Mouse (Mus musculus): ENCODE measurements around the gene Slf2.
A peak's percentile ranks its signal among the peaks of the same experiment; 100 is the strongest.

The Slf2 gene

GRCm38 (mm10) chr19:45014335-45014971 is 83.5 kb downstream of the Slf2 start, which contains the start of gene Lzts2:
Gene Lzts2 (plus strand): TSS chr19:45014414.
- DNase-seq = no peak

DNA sequence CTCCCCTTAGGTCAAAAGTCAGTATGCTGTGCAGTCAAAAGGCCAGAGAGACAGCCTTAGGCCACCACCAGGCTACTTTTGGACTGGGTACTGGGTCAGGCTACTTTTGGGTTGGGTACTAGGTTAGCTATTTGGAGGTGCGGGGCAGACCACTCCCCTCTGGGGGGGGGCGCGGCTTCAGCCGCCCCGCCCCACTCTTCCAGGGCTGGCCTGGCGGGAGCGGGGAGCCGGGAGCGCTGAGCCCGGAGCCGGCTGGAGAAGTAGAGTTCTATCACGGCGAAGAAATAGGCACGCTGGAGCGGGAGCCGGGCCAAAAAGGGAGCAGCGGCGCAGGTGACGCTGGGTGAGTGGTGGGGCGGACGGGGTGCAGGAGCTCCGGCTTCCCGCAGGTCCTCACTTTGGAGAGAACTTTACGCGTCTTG is 84.0 kb downstream of the Slf2 start:
- peak; percentile 46 for DNase-seq

DNA sequence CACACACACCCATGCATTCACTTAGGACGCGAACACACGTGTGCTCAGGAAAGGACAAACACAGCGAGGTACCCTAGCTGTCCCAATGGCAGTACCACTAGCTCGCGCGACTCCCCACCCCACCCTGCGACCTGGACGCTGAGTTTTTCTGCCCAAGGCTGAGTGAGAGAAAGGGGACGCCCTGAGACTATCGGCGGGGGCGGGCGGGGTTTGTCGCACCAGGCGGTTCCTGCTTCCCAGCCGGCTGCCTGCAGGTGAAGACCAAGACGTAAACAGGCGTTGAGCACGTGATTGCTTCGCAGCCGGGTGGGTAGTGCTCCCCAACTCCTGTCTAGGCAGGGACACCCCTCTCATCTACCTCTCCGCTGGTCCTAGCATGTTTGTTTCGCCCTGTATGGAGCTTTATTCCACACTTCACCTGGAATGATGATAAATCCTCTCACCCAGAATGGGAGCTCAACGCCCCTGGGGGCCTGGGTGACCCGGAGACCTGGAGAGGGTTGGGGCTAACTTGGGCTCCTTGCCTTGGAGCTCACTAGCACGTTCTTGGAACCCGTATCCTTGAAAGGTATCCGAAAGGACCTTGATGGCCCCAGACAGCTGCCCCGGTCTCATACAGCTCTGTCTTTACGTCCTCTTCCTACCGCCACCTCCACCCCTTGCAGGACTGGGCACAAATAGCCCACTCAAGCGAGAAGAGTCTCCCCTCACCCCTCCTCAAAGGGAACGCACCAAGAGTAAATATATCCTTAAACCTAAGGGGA is 84.7 kb downstream of the Slf2 start:
- peak; percentile 85 for DNase-seq

GRCm38 (mm10) chr19:45016341-45017215 is 85.6 kb downstream of the Slf2 start:
- no peak for DNase-seq

DNA sequence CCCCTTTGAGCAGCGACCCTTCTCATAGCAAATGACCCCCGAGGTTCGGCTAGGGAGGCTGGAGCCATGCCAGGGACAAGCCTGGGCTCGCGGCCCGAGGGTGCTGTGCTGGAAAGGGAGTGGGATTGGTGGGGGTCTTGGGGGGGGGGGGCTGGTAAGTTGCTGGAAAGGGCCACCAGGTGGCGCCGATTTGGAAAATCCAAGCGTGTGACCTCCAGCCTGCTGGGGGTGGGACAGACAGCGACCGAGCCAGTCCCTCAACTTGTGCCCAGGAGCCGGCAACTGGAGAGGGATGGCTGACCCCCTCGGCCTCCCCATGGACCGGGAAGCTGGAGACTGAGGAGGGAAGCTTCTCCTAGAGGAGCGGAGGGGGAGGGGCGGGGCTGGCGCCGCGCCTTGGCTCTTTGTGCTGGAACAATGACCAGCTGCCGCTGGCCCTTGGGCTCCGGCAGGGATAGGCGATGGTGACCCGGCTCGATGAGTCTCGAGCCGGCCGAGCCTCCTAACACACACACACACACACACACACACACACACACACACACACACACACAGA is 86.3 kb downstream of the Slf2 start:
- peak; percentile 44 for DNase-seq

DNA sequence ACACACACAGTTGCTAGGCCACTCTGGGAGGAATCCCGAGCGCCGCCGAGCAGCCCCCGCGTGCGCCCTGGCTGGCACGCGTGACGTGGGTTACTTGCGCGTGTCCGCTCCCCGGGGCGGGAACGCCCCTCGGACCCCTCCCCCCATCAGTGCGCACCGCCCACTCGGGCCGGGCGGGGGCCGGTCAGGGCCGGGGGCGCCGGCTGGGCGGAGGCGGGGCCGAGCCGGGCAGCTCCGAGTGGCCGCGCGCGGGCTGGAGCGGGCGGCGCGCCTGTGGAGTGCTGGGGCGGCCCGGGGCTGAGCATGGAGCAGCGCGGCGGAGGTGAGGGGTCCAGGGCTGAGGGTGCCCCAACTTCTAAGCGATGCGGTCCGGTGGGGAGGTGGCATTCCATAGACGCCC is 87.0 kb downstream of the Slf2 start:
- peak; percentile 48 for DNase-seq

DNA sequence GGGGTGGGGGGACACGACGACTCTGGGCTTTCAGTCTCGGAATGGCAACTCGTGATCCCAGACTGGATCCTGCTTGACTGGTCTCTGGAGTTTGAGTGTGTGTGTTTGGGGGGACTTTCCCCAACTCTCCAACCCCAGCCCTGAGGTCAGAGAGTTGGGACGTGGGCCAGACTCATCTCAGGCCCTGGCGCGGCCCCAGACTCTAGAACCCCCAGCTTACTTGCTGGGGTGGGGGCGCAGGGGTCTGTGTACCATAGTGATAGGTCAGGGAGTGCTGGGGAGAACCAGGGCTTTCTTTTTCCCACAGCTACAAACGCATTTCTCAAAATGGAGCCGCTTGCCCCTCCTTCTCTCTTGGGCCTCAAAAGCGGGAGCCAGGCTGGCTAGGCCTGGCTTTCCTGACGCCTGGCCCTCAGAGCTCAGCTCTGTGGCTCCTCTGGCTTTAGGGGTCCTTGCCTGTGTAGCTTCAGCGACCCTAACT is 87.4 kb downstream of the Slf2 start:
- no peak for DNase-seq

- DNase-seq = no peak
These were observed 89.4 kb downstream of the Slf2 start for GRCm38 (mm10) chr19:45020348-45020747.

- DNase-seq = no peak
These were observed 90.4 kb downstream of the Slf2 start for GRCm38 (mm10) chr19:45021362-45021761.

DNA sequence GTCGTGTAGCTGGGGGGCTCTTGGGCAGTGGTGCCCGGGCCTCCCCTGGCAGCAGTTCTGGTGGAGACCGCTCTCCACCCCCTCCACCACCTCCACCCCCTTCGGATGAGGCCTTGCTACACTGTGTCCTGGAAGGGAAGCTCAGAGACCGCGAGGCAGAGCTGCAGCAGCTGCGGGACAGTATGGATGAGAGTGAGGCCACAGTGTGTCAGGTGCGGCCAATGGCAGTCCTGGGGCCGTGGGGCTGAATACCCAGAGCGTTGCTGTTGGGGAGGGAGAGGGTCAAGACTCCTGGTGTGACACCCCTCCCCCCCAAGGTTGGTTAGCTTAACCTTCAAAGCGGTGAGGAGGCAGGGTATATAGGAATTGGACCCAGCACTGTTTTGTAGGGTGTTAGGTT is 93.0 kb downstream of the Slf2 start:
- no peak for DNase-seq

GRCm38 (mm10) chr19:45024775-45025174 is 93.8 kb downstream of the Slf2 start:
- no peak for DNase-seq

DNA sequence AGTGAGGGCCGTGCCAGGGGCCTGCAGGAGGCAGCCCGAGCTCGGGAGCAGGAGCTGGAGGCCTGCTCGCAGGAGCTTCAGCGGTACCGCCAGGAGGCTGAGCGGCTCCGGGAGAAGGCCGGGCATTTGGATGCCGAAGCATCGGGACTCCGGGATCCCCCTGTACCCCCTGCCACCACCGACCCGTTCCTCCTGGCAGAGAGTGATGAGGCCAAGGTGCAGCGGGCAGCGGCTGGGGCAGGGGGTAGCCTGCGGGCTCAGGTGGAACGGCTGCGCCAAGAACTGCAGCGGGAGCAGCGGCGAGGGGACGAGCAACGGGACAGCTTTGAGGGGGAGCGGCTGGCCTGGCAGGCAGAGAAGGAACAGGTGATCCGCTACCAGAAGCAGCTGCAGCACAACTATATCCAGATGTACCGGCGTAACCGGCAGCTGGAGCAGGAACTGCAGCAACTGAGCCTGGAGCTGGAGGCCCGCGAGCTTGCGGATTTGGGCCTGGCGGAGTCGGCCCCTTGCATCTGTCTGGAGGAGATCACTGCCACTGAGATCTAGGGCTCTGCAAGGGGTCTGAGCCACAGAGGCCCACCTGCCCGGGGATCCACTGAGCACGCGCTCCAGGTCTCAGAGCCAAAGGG is 95.1 kb downstream of the Slf2 start:
- DNase-seq = no peak

GRCm38 (mm10) chr19:45026958-45027670 is 96.2 kb downstream of the Slf2 start:
- no peak for DNase-seq

GRCm38 (mm10) chr19:45027848-45028247 is 96.9 kb downstream of the Slf2 start:
- DNase-seq = no peak

- no peak for DNase-seq
These were observed 97.8 kb downstream of the Slf2 start for GRCm38 (mm10) chr19:45028746-45029145.

GRCm38 (mm10) chr19:45029571-45029970 is 98.6 kb downstream of the Slf2 start:
- no peak for DNase-seq

DNA sequence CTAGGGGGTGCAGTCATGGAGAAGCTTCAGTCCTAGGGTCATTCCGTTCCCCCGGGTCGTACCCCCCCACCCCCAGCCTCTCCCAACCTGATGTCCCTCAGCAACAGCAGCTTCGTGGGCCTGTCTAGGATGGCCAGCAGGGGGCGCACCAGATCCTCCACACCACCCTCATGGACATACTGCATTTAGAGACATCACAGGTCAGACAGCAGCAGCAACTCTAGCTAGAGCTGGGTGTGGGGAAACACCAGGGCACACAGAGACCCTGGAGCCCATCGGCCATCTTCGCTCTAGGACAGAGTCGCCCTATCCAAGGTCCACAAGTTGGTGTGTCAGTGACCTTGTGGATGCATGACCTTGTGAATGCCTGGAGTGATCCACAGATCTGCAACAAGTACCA is 99.2 kb downstream of the Slf2 start:
- DNase-seq = peak; percentile 70

DNA sequence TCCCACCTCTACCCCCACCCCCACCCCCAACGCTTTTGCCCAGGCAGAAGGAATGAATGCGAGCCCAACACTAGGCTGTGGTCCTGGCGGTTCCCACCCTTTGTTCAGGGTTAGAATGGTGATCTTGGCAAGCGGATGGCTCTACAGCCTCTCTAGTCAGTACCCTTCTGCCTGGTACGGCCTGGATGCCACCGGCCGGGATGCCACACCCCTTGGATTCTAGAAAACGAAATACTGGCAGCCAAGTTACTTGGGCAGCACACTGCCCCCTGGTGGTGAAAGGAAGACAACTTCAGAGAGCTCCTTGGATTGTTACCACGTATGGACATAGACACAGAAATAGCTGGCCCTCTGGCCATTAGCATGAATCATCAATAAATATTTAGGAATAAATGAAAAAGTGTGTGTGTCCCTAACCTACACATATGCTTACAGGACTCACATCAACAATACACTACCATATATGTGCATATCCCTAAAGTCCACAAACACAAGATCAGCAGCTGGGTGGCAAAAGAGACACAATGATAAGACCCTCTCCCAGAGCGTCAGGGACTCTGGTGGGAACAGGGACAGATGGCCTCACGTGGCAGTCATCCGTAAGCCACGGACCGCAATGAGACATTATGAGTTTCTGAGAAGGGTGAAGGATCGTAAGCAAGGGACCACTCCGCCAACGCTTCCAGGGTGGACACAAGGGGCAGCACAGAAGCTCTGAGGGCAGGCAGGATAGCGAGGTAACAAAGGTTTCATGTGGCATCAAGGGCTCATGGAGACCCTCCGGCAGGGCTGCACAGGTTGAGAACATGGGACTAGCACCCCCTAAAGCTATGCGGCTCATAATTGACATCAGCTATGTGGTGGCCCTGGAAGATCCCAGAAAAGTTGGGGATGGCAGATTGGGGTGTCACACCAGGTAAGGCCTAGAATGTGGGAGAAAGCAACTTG is 100.1 kb downstream of the Slf2 start:
- DNase-seq = peak; percentile 71

GRCm38 (mm10) chr19:45031780-45032179 is 100.8 kb downstream of the Slf2 start:
- peak; percentile 72 for DNase-seq

All from thymus, postnatal 14 days (tissue).